Mouse (Mus musculus) ES-Bruce4 (cell line): ENCODE data around the gene Gpr171. TPM values are rescaled to one million over a fixed set of nuclear protein-coding genes. Genes with fewer than 3 reads are reported as not detected.
"Not testable (repeated sequence)": the region's sequence is repeated elsewhere in the genome, so short reads cannot be mapped to it uniquely, and the experiment has no call there.

ENCODE experiments used
- H3K27ac ChIP-seq: 2 replicates; pipeline ENCODE4 v1.5.1; 2012; ENCODE audit warnings: low read length, inconsistent platforms; ENCODE audit not compliant: insufficient read depth
- H3K27me3 ChIP-seq: 2 replicates; pipeline ENCODE4 v1.6.1; 2012; ENCODE audit warnings: mild to moderate bottlenecking, low read length, inconsistent platforms; ENCODE audit not compliant: control insufficient read depth, poor library complexity, insufficient read depth, severe bottlenecking
- H3K36me3 ChIP-seq: 2 replicates; pipeline ENCODE4 v1.6.1; 2012; ENCODE audit warnings: inconsistent platforms, mild to moderate bottlenecking, low read length, moderate library complexity; ENCODE audit not compliant: control insufficient read depth, poor library complexity, insufficient read depth, severe bottlenecking
- H3K4me1 ChIP-seq: one replicate; pipeline ENCODE4 v1.8.1; 2011; ENCODE audit warnings: low read length; ENCODE audit not compliant: control insufficient read depth, insufficient read depth
- H3K4me3 ChIP-seq: 2 replicates; pipeline ENCODE4 v1.5.1; 2011; ENCODE audit warnings: low read depth, mild to moderate bottlenecking, low read length
- H3K9ac ChIP-seq: 2 replicates; pipeline ENCODE4 v1.6.1; 2012; ENCODE audit warnings: low read depth, mild to moderate bottlenecking, inconsistent platforms; ENCODE audit not compliant: poor library complexity, severe bottlenecking
- H3K9me3 ChIP-seq: replicated peaks from 2 replicates; pipeline ENCODE4 v1.6.1; 2012; ENCODE audit warnings: mild to moderate bottlenecking, low read length, inconsistent platforms; ENCODE audit not compliant: control insufficient read depth, poor library complexity, insufficient read depth, severe bottlenecking
- CTCF ChIP-seq: IDR thresholded peaks from one replicate; pipeline ENCODE4 v1.8.1; 2011; ENCODE audit warnings: low read depth, low read length
- EP300 ChIP-seq: IDR thresholded peaks from 2 replicates; pipeline ENCODE4 v1.6.1; 2011; ENCODE audit warnings: low read depth, low read length; ENCODE audit not compliant: insufficient read depth
- POLR2A ChIP-seq: IDR thresholded peaks from one replicate; pipeline ENCODE4 v1.8.1; 2011; ENCODE audit warnings: low read length; ENCODE audit not compliant: insufficient read depth
- polyA plus RNA-seq: library from polyadenylated mRNA; stranded (reverse); fragments of >200 nt; gene quantifications from 2 replicates; pipeline ENCODE4 v1.2.4, GENCODE M21; 2011; ENCODE audit warnings: low read depth; ENCODE audit not compliant: missing spikeins, insufficient read depth, insufficient read length

Gpr171 gene
- polyA plus RNA-seq, 1 experiment: not detected

GRCm38 (mm10) chr3:59080919-59081318 is 20.7 kb downstream of the Gpr171 start:
- H3K9ac ChIP-seq: no peak overlapping the region
- no peaks in the 10 kb centered on the region for H3K9me3 ChIP-seq
- H3K4me1 ChIP-seq: no peaks in the 10 kb centered on the region
- TF ChIP-seq EP300 (no peak), CTCF (no peak), POLR2A (no peak)
- H3K4me3 ChIP-seq: no peak overlapping the region
- no peaks in the 10 kb centered on the region for H3K27me3 ChIP-seq
- H3K36me3 ChIP-seq: no peaks in the 10 kb centered on the region
- no peak overlapping the region for H3K27ac ChIP-seq

GRCm38 (mm10) chr3:59080293-59080916 is 21.2 kb downstream of the Gpr171 start:
- no peak for TF ChIP-seq POLR2A
- TF ChIP-seq EP300: no peak
- TF ChIP-seq CTCF: no peak
- Histone ChIP-seq H3K36me3 (no peaks in the 10 kb centered on the region), H3K4me3 (no peak overlapping the region), H3K4me1 (no peaks in the 10 kb centered on the region), H3K27ac (no peak overlapping the region), H3K9me3 (no peaks in the 10 kb centered on the region), H3K27me3 (no peaks in the 10 kb centered on the region), H3K9ac (no peak overlapping the region)

- Histone ChIP-seq H3K4me1 (no peaks in the 10 kb centered on the region), H3K27me3 (no peaks in the 10 kb centered on the region), H3K4me3 (no peak overlapping the region), H3K9me3 (no peaks in the 10 kb centered on the region), H3K9ac (no peak overlapping the region), H3K27ac (no peak overlapping the region), H3K36me3 (no peaks in the 10 kb centered on the region)
- no peak for TF ChIP-seq EP300
- TF ChIP-seq CTCF: no peak
- no peak for TF ChIP-seq POLR2A
These were observed 22.3 kb downstream of the Gpr171 start for GRCm38 (mm10) chr3:59079327-59079726.

- no peak overlapping the region for H3K4me3 ChIP-seq
- no peaks in the 10 kb centered on the region for H3K36me3 ChIP-seq
- no peaks in the 10 kb centered on the region for H3K4me1 ChIP-seq
- H3K27ac ChIP-seq: no peak overlapping the region
- H3K9me3 ChIP-seq: no peaks in the 10 kb centered on the region
- no peaks in the 10 kb centered on the region for H3K27me3 ChIP-seq
- no peak for TF ChIP-seq CTCF
- no peak for TF ChIP-seq POLR2A
- no peak for TF ChIP-seq EP300
- no peak overlapping the region for H3K9ac ChIP-seq
These were observed 23.0 kb downstream of the Gpr171 start for GRCm38 (mm10) chr3:59078585-59078984.

GRCm38 (mm10) chr3:59077278-59077677 is 24.3 kb downstream of the Gpr171 start:
- H3K27me3 ChIP-seq: no peaks in the 10 kb centered on the region
- no peak overlapping the region for H3K27ac ChIP-seq
- H3K9ac ChIP-seq: no peak overlapping the region
- H3K4me1 ChIP-seq: no peaks in the 10 kb centered on the region
- no peak overlapping the region for H3K4me3 ChIP-seq
- no peaks in the 10 kb centered on the region for H3K9me3 ChIP-seq
- no peaks in the 10 kb centered on the region for H3K36me3 ChIP-seq
- no peak for TF ChIP-seq CTCF

- not testable (repeated sequence) for H3K27ac ChIP-seq, H3K9me3 ChIP-seq, H3K4me1 ChIP-seq, H3K9ac ChIP-seq, H3K36me3 ChIP-seq, H3K4me3 ChIP-seq, H3K27me3 ChIP-seq
These were observed 32.5 kb downstream of the Gpr171 start for GRCm38 (mm10) chr3:59069071-59069470.
